Mouse (Mus musculus) cerebellum, adult 2 months (tissue): ENCODE data around the gene Kif11. TPM values are rescaled to one million over a fixed set of nuclear protein-coding genes. Genes with fewer than 3 reads are reported as not detected.

ENCODE experiments used
- DNase-seq, 2 experiments: peaks; one replicate each; pipeline ENCODE4 v3.0.0; 2021
- H3K27ac ChIP-seq: fragments of 200-500 bp; 2 replicates; pipeline ENCODE4 v1.5.1; 2012; ENCODE audit warnings: low read length, control low read depth, inconsistent platforms; ENCODE audit not compliant: insufficient read depth
- H3K27me3 ChIP-seq: fragments of 200-500 bp; 2 replicates; pipeline ENCODE4 v1.6.1; 2012; ENCODE audit warnings: inconsistent platforms, mild to moderate bottlenecking, low read length, moderate library complexity; ENCODE audit not compliant: control insufficient read depth, insufficient read depth
- H3K4me1 ChIP-seq: fragments of 200-500 bp; 2 replicates; pipeline ENCODE4 v1.6.1; 2011; ENCODE audit warnings: low read length; ENCODE audit not compliant: control insufficient read depth, insufficient read depth
- H3K4me3 ChIP-seq: fragments of 200-500 bp; replicated peaks from 2 replicates; pipeline ENCODE3; 2011; ENCODE audit warnings: mild to moderate bottlenecking, low read depth, low read length, control low read depth; ENCODE audit not compliant: insufficient read depth
- CTCF ChIP-seq: fragments of 200-500 bp; IDR thresholded peaks from 2 replicates; pipeline ENCODE4 v1.5.1; 2011; ENCODE audit warnings: low read depth, mild to moderate bottlenecking, control low read depth, low read length, moderate library complexity, borderline replicate concordance; ENCODE audit not compliant: insufficient read depth
- POLR2A ChIP-seq: fragments of 200-500 bp; IDR thresholded peaks from 2 replicates; pipeline ENCODE4 v1.6.1; 2011; ENCODE audit warnings: low read length, control low read depth, borderline replicate concordance; ENCODE audit not compliant: insufficient read depth
- WGBS: fragments of 180-500 bp; shearing (Covaris S2); methylation state at CpG from one replicate; pipeline ENCODE4 v1.1.7; 2018; 5-methylcytosine and 5-hydroxymethylcytosine counted together
- polyA plus RNA-seq: library from polyadenylated mRNA; depleted of rRNA; stranded (reverse); fragments of >200 nt; gene quantifications from 2 replicates; pipeline ENCODE4 v1.2.3, GENCODE M21; 2012

Kif11 gene
- polyA plus RNA-seq, 1 experiment: 0.49 TPM

DNA sequence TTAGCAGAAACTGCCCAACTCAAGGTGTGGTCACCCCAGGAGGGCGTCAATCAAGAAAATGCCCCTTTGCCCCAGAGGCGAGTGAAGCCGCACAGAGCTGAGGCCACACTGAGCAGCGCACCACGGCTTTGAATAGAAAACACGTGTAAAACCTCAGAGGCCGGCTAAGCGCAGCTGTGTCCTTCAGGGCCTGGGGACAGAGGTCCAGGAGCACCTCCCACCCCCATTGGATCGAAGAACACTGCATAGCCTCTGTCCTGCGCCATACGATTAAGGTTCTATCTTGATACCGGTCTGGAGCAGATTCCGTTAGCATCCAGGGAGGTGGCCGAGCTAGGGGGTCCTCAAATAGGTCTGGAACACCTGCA lies 57.7 kb downstream of the Kif11 start:
- no peaks in the 10 kb centered on the region for H3K4me1 ChIP-seq
- TF ChIP-seq POLR2A (no peak), CTCF (no peak)
- peaks cover 10% of the 10 kb centered on the region; the same call in 1 of the 2 replicates for H3K27me3 ChIP-seq
- DNase-seq: no peak
- no peak overlapping the region for H3K4me3 ChIP-seq
- no peak overlapping the region for H3K27ac ChIP-seq
- WGBS: 2% methylated on average over 14 of the region's 14 CpGs

DNA sequence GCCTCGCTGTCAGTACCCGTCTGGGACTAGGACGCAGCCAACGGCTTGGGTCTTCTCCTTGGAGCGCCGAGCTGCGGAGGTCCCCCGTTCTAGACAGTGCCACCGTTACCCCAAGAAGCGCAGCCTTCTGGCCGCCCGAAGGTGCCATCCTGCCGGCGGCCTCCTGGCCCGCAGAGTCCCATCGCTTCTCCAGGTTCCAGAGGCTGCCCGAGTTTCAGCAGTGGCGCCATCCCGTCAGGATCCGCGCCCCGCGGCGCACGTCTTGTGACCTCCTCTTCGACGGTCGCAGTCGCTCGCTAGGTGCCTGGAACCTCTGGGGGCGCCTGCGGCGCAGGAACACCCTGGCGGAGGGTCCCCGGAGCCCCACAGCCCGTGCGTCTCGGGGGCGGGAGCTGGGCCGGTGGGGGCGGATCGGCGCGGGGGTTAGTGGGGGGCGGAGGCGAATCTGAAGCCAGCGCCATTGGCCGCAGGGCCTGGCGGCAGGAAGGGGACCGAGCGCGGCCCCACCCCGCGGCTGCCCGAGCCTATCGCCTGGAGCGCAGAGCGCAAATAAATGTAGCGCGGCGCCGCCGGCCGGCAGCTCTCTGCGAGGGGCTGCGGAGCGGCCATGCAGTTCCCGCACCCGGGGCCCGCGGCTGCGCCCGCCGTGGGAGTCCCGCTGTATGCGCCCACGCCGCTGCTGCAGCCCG lies 58.2 kb downstream of the Kif11 start, which contains the start of gene Hhex:
Hhex (plus strand) TSS at position 548 of the 689 bp plus-strand sequence.
- no peak within 1 kb of the TSS for H3K4me3 ChIP-seq
- WGBS: 1% methylated on average over 79 of the region's 79 CpGs
- H3K27me3 ChIP-seq: peaks cover 10% of the 10 kb centered on the region; the same call in 1 of the 2 replicates
- TF ChIP-seq CTCF (no peak), POLR2A (no peak)
- H3K27ac ChIP-seq: no peak within 1 kb of the TSS
- no peaks in the 10 kb centered on the region for H3K4me1 ChIP-seq
- DNase-seq: peak in 1 of 2 experiments; percentile 16

DNA sequence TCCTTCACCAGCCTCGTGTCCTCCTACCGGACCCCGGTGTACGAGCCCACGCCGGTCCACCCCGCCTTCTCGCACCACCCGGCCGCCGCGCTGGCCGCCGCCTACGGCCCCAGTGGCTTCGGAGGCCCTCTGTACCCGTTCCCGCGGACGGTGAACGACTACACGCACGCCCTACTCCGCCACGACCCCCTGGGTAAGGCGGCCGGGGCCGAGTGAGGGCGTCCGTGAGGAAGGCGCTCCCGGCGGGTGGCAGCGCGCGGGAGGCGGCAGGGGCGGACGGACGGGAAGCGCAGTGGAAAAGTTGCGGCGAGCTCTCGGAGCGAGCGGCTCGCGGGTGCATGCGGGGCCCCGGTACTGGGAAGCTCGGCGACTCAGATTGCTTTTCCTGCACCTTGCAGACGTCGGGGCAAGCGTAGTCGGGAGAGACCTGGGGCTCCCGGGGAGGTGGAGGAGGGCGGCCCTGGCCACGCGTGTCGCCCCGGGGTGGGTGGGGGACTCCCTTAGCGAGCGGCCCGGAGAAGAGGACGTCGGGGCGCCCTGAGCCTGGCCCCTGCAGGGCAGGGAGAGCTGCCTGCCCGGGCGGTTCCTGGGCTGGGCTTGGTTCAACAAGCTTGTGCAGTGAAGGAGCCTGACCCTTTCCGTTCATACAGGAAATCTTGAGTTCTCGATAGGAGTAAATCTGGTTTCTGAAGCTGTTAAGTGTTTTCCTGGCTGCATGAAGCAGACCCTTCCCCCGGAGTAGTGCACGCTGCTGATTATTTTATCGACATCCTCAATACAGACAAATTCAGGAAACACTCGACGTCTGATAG lies 59.0 kb downstream of the Kif11 start:
- TF ChIP-seq CTCF: no peak
- no peak for TF ChIP-seq POLR2A
- Histone ChIP-seq H3K27me3 (peaks cover 11% of the 10 kb centered on the region; the same call in 1 of the 2 replicates), H3K4me1 (no peaks in the 10 kb centered on the region), H3K27ac (no peak overlapping the region), H3K4me3 (no peak overlapping the region)
- peak in 1 of 2 experiments; percentile 11 for DNase-seq
- 2% methylated on average over 77 of the region's 77 CpGs for WGBS

DNA sequence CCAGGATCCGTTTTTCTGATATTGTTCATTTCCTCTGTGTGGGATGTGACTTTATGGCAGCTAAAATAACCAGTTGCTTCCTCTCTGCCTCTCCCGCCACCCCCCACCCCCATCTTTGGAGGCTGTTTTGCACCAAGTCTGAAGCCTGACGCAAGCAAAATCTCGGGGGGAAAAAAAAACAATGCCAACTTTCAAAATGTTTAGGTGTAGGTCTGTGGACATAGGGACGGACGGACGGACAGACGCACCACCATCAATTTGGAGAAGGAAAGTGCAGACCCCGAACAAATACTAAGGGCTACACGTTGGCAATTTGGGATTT lies 59.6 kb downstream of the Kif11 start:
- TF ChIP-seq POLR2A (no peak), CTCF (no peak)
- Histone ChIP-seq H3K4me1 (no peaks in the 10 kb centered on the region), H3K27ac (no peak overlapping the region), H3K4me3 (no peak overlapping the region), H3K27me3 (peaks cover 11% of the 10 kb centered on the region; the same call in 1 of the 2 replicates)
- WGBS: 12% methylated on average over 10 of the region's 10 CpGs
- DNase-seq: no peak

DNA sequence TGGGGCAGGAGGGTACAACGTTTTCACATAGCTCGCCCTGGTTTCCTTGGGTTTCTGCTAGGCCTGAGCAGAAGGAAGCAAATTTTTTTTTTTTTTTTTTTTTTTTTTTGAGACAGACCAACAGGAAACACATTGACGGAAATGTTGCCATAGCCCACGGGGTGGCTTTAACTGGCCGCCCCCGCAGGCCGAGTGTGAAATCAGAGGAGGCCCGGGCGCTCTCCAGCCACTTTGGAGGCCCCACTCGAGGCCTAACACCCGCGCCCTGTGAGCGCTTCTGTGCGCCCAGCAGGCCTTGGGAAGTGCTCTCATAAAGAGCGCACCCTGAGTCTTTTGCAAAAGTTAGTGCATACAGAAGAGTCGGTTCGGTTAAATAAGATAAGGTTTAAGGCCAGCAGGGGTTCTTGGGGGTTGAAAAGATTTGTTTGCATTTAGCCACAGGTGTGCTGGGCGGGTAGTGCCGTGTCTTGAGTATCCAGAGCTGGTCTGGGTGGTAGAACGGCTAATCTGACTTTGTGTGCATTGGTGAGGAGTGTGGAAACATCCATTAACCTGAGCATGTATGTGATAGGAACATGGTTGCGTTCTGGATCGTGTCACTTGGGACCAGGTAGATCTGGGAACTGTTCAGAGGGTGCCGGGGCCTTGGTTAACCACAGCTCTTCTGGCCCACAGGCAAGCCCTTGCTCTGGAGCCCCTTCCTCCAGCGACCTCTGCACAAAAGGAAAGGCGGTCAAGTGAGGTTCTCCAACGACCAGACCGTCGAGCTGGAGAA lies 60.5 kb downstream of the Kif11 start:
- H3K27ac ChIP-seq: no peak overlapping the region

DNA sequence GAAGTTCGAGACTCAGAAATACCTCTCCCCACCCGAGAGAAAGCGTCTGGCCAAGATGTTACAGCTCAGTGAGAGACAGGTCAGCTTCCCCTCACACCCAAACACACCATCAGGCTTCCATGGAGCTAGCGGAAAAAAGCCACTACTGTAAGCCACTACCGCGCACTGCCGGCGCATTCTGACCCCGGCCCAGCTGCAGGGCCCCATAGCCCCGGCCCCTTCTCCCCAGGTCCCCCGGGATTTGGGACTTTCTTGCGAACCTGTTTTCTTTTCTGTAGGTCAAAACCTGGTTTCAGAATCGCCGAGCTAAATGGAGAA lies 61.0 kb downstream of the Kif11 start:
- DNase-seq: no peak
- H3K4me3 ChIP-seq: no peak overlapping the region
- H3K4me1 ChIP-seq: no peaks in the 10 kb centered on the region
- TF ChIP-seq POLR2A (no peak), CTCF (no peak)
- peaks cover 11% of the 10 kb centered on the region; the same call in 1 of the 2 replicates for H3K27me3 ChIP-seq
- 5% methylated on average over 14 of the region's 14 CpGs for WGBS
- H3K27ac ChIP-seq: no peak overlapping the region

More for the DNA sequence above, 60.5 kb downstream of the Kif11 start:
- WGBS: 13% methylated on average over 28 of the region's 28 CpGs
- H3K27me3 ChIP-seq: peaks cover 11% of the 10 kb centered on the region; the same call in 1 of the 2 replicates
- no peaks in the 10 kb centered on the region for H3K4me1 ChIP-seq
- no peak overlapping the region for H3K4me3 ChIP-seq
- no peak for DNase-seq
- no peak for TF ChIP-seq POLR2A
- no peak for TF ChIP-seq CTCF

DNA sequence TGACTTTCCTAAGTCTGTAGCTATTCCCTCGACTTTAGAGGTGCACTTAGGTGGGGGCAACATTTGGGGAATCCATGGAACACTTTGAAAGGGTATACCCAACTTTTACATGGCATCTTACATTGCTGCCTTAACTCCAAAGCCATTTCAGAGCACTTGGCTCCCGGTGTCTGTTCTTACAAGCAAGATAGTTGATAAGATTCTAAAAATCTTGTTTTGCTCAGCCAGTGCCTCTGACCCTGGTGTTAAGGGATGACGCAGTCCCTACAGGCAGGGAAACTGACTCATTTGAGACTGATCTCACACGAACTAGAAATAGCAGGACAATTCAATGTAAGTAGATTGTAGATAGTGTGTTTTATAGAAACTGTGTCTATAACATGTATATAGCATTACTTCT lies 64.0 kb downstream of the Kif11 start:
- Histone ChIP-seq H3K4me1 (no peaks in the 10 kb centered on the region), H3K27ac (no peak overlapping the region), H3K27me3 (peaks cover 1% of the 10 kb centered on the region; the same call in 1 of the 2 replicates), H3K4me3 (no peak overlapping the region)
- no peak for DNase-seq
- TF ChIP-seq CTCF (no peak), POLR2A (no peak)
- 72% methylated on average over 4 of the region's 4 CpGs for WGBS
